Mouse (Mus musculus): ENCODE data around the gene Dgkq. TPM values are rescaled to one million over a fixed set of nuclear protein-coding genes. Genes with fewer than 3 reads are reported as not detected.
"Not testable (repeated sequence)": the region's sequence is repeated elsewhere in the genome, so short reads cannot be mapped to it uniquely, and the experiment has no call there.

The Dgkq gene
- total RNA-seq, 2 experiments from 2014 or later, result 19.9 to 21.3 TPM

DNA sequence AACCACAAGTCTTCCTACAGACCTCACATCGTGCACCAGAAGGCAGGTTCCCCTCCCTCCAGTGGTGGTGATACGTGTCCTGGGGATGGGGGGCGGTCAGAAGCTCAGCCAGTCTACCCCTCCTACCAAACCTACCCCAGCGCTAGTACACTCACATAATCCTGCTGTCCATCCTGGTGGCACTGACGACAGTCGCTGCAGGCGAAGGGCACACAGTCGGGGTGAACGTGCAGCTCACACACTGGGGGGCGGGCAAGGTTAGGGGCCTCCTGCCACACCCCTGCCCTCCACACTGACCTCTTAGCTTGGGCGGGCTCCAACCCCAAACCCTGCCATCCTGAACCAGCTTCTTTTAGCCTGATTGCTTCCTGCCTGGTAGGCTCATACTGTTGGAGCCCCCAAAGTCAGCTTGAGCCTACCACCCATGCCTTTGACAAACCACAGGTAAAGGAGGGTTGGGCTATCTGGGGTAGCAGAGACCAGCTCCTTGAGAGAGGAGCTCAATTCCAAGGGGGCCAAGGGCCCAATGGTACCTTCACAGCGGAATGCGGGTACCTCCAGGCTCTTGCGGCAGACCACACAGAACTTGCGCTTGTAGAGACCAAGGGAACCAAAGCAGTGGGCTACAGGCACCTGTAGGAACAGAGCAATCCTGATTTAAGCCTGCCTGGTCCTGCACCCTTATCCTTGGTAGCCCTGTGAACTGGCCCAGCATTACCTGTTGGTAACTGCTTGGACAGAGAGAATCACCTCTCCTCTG is 13.4 kb downstream of the Dgkq start:
- no peak for DNase-seq (ENCODE audit: low spot score in 2 of 2)

DNA sequence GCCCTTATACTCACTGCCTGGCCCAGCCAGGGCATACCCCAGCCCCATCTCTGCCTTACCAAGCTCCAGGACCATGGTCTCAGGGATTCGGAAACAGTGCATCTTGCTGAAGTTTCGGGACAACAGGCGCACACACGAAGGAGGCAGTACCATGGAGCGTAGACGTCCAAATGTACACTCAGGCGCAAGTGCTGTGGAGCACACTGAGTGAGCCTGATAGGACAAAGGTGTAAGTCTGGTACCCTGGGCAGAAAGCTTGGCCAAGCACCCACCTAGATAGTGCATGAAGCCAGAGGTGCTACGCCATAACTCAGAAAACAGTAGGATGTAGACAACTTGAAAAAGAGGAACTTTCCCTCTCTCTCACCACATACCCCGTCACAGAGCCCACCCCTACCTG is 14.1 kb downstream of the Dgkq start:
- no peak for DNase-seq (ENCODE audit: low spot score in 2 of 2)

DNA sequence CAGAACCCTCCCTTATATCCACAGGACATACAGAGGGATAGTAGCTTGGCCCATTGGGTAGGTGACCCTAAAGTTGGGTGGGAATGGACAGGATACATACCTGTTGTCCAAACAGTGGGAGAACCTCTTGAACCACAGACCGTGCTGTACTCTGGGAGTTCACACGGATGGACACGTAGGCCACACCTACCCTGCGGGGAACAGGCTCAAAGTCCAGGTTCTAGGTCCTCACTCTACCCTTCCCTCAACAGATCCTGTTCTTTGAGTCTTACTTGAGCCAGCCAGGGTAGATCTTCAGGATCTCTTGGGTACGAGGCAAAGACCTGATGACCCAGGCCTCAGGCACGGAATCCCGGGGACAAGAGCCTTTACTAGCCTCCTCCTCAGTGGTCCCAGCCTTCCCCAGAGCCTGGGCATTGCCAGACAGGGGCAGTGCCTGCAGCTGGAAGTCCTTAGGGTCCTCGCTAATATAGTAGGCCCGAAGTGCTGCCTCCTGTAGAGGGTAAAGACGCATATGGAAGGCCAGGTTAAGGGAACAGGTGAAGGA is 15.0 kb downstream of the Dgkq start:
- no peak for DNase-seq (ENCODE audit: low spot score in 2 of 2)

DNA sequence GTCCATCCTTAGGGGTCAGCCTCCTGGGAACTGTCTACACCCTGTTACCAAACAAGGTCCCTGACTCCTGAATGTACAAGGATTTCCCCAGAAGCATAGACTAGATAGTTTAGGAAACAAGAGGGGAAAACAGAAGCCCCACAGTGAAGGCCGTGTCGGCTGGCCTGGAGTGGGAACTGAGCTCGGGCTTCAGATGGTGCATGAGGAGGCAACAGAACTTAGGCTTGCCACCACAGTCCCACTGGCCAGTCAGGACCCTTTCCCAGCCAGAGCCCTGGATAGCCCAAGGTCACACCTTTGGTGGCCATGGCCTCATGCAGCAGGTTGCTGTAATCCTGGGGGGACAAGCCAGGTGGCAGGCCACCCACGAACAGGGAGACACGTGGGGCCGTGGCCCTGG is 16.1 kb downstream of the Dgkq start:
- DNase-seq (ENCODE audit: low spot score in 2 of 2), result no peak

DNA sequence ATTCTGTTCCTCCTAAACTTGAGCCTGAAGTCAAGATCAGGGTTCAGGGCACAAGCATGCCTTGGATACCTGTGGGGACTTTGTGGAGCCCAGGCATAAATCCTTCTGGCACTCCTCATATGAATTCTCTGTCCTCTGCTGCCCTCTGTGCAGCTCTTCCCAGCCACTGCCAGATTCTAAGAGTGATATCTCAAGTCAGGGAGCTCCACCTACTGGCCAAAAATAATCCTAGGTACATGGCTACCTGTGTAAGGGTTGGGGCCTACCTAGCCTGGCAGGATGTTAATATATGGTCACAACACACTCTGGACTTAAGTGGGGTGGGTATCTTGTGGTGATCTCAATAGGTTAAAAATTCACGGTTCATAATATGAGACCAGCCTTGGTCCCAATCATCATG is 17.6 kb downstream of the Dgkq start:
- no peak for DNase-seq (ENCODE audit: low spot score in 2 of 2)

DNA sequence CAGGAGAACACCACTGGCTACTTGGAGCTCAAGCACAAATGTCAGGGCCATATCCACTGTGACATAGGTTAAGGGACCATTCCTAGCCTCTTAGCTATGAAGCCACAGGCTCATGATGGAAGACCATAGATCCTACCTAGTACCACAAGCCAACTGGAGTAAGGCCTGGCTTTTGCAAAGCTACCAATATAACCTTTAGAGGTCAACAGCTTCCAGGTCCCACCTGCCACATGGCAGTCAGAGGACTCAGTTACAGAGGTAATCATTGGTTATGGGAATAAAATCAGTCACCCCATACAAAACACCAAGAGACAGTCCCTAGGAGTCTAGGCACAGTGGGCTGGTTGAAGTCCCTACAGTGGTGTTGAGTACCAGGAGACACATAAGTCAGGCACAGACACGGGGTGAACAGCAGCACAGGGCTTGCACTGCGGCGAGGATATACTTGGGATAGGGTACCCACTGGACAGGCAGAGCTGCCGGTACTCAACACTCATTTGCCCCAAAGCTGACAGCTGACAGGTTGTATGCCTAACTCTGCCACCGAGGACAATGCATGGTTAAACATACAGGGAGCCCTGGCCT is 18.2 kb downstream of the Dgkq start:
- DNase-seq (ENCODE audit: low spot score in 2 of 2), result no peak

DNA sequence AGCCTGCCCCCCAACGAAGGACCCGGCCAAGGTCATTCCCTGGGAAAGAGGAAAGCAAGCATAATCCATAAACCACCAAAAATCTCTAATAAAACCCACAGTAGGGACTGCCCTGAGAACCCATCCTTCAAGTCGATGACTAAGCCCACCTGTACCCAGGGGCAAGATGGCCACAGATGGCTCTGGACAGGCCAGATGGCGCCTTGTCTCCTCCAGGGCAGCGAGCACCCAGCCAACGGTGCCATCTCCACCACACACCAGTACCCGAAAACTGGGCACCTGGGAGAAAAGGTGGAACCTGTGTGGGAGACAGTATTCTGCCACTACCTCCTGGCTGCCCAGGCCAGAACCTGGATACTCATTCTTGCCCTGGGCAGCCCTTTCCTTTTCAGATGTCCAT is 19.1 kb downstream of the Dgkq start:
- DNase-seq (ENCODE audit: low spot score in 2 of 2), result no peak

DNA sequence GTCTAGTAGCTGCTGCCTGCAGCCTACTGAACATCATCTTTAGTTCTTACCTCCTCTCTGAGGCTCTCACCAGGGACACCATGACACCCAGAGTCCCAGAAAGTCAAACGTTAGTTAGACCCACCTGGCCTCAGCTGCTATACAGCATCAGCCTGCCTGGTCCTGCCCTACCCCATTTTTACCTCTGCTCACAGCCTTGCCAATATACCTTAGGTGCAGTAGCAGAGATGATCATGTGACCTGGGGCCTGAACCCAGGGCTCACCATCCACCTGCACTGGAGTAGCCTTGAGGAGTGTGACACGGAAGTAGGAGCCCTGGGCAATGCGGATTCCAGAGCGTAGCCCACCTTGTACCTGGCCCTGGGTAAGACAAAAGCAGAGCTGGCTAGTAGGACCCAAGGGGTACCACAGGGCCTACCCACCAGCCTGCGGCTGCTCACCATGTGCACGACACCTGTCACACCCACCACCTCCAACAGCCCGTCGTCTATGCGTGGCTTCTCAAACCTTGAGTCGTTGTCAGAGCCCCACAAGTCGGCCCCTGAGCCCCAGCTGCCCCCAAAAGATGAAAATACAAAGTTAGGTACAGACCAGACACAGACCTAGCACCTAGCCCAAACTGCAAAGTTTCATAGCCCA is 20.4 kb downstream of the Dgkq start:
- no peak for DNase-seq (ENCODE audit: low spot score in 2 of 2)

DNA sequence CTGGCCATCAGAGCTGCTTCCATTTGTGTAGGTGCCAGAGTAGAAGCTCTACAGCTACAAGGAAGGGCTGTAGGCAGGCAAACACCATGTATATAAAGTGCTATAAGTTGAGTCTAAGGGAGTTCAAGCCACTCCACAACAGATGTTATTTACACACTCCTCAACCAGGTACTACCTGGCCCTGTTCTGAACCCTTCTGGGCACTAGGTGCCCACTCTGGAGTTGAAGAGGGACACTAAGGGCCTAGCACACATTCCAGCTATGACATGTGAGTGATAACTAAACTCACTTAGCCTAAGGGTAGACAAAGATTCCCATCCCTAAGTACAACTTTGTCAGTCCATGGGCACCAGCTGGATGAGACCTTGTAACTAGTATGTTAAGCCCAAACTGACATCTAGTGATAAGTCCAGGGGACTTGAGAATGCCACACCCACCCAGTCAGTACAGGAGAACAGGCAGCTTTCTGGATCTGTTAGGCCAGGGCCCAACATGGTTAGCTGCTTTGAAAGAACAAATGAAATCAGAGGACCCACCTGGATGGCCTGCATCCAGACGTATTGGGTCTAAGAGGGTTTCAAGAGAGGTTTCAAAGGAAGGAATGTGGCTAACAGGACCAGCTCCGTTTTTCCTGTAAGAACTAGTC is 21.5 kb downstream of the Dgkq start:
- DNase-seq (ENCODE audit: low spot score in 2 of 2), result no peak

DNA sequence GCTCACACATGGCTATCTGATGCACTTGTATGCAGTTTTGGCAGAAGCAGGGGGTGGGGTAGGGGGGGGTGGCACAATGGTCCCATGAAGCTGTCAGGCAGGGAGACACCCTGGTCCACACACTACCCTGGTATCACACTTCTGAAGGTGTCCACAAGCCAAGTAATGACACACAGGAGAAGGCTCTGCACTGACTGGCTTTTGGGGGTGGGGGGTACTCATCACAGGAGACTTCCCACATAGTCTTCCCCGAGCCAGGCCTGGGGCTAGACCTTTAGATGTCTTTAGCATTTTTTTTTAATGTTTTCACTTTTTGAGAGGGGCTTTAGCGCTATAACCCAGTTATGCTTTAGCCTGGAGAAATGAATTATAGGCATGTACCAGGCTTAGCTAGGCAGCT is 22.2 kb downstream of the Dgkq start:
- no peak for DNase-seq (ENCODE audit: low spot score in 2 of 2)

DNA sequence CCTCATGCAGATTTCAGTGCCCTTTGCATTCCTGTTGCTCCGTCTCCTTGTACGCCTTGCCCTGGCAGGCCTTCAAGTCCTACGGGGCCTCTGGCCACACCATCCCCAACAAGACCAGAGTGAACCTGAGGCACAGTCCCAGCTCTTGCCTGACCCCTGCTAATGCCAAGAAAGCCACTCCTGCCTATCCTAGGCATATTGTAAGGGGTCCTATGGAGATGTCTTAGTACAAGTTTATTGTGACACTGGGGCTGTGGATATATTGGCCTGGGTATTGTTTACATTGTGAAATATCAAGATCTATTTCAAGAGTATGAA is 23.2 kb downstream of the Dgkq start:
- no peak for DNase-seq (ENCODE audit: low spot score in 2 of 2)

DNA sequence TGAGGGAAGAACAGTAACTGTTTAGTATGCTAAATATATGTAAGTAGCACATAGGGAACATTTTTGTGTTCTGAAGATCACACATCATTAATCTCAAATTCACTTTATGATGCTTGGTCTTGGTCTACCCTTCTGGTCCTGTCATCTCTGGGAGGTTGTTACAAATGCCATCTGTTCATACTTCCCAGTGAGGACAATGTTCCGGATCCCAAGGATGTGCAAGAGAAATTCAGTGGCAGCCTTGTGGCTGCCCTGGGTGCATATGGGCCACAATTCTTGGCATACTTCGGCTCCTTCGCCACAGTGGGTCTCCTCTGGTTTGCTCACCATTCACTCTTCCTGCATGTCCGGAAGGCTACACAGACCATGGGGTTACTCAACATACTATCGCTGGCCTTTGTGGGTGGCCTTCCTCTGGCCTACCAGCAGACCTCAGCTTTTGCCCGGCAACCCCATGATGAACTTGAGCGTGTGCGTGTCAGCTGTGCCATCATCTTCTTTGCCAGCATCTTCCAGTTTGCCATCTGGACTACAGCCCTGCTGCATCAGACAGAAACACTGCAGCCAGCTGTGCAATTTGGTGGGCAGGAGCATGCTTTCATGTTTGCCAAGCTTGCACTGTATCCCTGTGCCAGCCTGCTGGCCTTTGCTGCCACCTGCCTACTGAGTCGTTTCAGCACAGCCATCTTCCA is 23.7 kb downstream of the Dgkq start:
- no peak for DNase-seq (ENCODE audit: low spot score in 2 of 2)

DNA sequence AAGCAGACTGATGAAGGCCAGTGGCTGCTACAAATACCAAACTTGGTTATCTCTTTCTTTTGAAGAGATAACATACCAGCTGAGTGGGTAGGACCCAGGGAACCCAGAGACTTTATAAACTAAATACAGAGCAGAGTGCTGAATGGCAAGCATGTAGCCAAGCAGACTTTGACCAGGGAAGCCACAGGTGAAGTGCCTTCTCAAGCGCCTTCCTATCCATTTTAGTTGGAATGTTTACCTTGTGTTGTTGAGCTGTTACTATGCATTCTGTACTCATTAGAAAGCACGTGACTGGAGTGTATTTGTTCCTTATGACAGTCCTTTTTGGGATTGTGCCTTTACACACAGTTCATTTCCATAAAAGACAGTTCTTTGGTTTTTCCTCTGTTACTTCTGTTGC is 25.8 kb downstream of the Dgkq start:
- no peak for DNase-seq (ENCODE audit: low spot score in 2 of 2)

DNA sequence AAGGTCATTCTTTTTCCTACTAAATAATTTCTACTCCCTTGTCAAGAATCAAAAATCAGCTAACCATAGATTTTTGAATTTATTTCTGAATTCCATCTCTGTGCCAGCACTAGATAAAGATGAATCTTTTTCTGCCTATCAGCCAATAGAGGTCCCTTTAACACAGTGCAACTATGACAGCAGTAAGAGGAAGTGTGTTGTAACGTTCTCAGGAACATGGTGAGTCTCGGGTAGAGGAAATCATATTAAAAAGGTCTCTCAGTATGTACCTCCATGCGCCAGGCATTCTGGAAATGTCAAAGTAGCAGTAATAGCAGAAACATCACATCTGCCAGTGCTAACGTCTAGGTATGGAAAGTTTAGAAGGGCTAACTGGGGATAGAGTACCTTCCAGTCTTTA is 33.3 kb downstream of the Dgkq start:
- DNase-seq (ENCODE audit: low spot score in 2 of 2), result no peak

DNA sequence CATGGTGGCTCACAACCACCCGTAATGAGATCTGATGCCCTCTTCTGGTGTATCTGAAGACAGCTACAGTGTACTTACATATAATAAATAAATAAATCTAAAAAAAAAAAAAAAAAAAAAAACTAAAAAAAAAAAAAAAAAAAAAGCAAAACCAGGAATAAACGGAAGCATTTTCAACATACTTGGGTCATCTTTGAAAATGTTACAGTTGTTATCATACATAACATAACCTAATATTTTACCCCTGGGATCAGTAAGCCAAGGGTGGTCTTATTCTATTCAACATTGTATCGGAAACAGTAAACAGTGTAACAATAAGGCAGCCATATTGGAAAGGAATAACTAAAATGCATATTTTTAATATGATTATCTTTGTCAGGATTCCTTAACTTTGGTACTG is 35.4 kb downstream of the Dgkq start:
- not testable (repeated sequence) for DNase-seq (ENCODE audit: low spot score in 2 of 2)

DNA sequence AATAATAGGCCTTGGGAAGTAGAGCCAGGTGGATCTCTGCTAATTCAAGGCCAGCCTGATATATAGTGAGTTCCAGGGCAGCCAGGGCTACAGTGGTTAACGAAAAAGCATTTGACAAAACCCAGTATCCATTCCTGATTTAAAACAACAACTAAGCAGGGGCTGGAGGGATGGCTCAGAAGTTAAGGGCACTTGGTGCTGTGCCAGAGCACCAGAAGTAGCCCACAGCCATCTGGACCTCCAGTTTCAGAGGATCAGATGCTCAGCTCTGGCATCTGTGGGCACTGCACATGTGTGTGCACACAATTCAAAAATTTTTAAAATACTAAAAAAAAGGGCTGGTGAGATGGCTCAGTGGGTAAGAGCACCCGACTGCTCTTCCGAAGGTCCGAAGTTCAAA is 35.8 kb downstream of the Dgkq start:
- no peak for DNase-seq (ENCODE audit: low spot score in 2 of 2)

DNA sequence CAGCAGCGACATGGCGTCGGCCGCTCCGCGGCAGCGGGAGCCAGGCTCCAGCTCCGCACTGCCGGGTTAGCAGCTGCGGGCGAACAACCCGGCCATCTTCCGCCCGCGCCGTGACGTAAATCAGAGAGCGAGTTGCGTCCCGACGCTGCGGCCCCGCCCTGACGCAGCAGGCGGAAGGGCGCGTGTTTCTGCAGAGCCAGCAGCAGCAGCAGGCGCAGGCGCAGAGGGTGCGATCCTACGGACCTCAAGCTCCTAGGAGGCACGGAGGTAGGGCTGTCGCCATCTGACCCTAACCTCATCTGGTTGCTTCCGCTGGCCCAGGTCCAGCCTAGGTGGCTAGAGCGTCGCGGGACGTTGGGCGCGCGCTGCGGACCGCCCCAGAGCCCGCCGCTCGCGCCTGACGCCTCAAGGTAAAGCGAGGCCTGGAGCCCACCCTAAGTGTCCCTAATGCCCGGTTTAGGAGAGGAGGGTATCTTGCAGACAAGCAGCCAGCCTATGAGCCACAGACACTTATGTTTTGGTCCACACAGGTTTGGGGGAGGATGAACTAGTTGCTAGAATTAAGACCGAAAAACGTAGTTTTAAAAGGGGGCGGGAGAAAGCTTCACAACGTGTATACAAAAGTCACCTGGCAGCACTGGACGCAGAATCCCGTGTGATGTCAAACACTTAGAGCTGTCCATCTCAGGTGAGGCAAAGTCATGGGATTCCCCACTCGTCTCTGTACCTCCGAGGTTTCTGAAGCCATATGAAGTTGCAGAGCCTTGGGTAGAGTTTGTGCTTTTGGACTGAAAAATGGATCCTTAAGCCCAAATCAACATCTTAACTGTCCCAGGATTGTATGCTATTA is 39.6 kb downstream of the Dgkq start, which contains the start of the genes Gak and Tmem175:
TSS of gene Gak (minus strand) at position 122 of the 850 bp plus-strand sequence.
TSS of gene Tmem175 (plus strand) at position 137 of the 850 bp plus-strand sequence.
- peak; percentile 88 for DNase-seq (ENCODE audit: low spot score in 2 of 2)

DNA sequence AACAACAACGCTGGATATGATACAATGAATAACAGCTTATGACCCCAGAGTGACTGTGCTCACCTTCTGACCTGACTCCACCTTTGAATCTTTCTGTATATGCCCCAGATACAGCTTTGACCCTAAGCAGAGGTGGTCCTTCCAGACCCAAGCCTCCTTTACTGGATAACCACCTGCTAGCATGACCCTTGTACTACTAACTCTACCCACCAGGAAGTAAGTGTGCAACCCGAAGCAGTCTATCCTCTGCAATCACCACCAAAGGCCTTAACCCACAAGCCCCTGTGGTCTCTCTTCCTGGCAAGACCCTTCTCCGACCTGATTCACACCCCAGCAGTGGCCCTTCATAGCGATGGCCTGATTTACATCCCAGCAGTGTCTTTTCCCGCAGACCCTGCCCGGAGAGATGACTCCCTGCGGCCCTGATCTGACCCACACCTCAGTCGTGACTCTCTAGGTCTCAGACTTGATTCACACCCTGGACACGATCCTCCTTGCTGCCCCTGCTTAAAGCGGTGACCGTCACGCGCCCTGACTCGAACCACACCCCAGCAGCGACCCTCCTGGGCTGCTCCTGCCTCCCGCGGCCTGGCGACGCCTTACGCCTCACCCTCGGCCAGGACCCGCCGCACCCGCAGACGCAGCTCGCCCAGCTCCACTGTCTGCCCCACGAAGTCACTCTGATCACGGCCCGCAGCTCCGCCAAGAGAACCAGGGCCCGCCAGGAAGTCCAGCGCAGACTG is 40.4 kb downstream of the Dgkq start:
- DNase-seq (ENCODE audit: low spot score in 2 of 2), result peak in 1 of 2 experiments; percentile 27

DNA sequence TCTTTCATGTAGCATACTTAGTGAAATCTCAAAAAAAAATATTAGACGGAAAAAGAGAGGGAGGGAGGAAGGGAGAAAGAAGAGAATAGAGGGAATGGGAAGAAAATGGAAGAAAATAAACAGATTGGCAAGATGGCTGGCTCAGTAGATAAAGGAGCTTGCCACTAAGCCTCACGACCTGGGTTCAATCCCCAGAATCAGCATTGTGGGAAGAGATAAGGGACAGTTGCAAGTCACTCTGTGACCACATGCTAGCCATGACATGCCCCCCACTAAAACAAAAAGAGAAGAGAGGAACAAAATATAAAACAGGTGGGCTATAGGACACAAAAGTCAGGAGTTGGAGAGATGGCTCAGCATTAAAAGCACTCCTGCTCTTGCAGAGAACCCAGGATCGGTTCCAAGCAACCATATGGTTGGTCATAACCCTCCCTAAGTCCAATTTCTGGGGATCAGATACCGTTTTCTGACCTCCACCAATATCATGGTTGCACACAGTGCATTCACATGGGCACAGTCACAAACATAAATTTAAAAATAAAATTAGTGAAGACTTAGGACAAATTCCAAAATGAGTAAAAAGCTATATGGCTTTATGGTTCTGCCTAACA is 43.3 kb downstream of the Dgkq start:
- DNase-seq (ENCODE audit: low spot score in 2 of 2), result no peak
